Mouse (Mus musculus) kidney, adult 2 months (tissue): ENCODE results near the gene Ccr7.

Experiments
- CTCF ChIP-seq: fragments of 200-500 bp; conservative IDR thresholded peaks from 2 replicates; pipeline ENCODE4 v1.5.1; 2011; ENCODE audit warnings: low read depth, mild to moderate bottlenecking, control low read depth, low read length, moderate library complexity, mixed read lengths; ENCODE audit not compliant: insufficient read depth, insufficient read length
- POLR2A ChIP-seq: fragments of 200-500 bp; IDR thresholded peaks from one replicate; pipeline ENCODE4 v1.6.1; 2011; ENCODE audit warnings: low read depth, low read length, control low read depth

DNA sequence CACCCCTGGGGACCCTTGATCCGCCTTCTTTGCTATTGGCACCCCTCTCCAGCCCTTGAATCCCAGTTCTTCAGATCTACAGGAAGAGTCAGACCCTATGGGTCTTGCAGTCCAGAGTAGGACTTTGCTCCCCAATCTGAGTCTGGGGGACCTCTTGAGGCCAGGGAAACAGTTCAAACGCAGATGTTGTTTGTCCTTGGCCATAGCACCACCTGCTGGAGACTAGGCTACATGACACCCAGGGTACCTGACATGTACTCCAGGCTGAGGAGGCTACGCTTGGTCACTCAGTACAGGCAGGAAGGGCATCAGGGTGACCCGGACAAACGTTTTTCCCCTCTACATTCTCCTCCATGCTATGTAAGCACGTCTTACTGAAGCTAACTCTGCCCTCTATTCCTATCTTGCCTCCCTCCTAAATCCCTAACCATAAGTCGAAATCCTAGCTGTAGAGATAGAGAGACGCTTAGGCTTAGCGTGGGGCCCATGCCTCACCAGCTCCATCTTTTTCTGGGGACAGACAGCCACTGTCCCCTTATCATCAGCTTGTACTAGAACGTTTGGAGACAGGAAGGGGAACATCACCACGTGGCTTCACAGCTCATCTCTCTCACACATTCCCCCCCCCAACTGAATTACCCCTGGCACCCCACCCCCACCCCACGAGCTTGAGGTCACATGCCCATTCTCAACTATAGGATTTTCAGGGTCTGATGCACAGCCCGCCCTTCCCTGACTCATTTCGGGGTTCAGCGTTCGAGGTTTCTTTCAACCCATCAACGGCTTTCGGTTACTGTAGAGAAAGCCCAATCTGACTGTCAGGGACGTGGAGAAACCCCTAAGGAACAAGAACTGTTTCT, 4.7 kb downstream of the Ccr7 start:
- peak; percentile 98 for TF ChIP-seq CTCF
- TF ChIP-seq POLR2A: no peak
